Mouse (Mus musculus): Measurements from ENCODE around the gene Txndc16.

Txndc16 gene

GRCm38 (mm10) chr14:45220090-45220956, at the start of gene Txndc16:
TSS of gene Txndc16 (minus strand) at chr14:45220328.
- DNase-seq (ENCODE audit: low spot score), result peak; percentile 81

DNA sequence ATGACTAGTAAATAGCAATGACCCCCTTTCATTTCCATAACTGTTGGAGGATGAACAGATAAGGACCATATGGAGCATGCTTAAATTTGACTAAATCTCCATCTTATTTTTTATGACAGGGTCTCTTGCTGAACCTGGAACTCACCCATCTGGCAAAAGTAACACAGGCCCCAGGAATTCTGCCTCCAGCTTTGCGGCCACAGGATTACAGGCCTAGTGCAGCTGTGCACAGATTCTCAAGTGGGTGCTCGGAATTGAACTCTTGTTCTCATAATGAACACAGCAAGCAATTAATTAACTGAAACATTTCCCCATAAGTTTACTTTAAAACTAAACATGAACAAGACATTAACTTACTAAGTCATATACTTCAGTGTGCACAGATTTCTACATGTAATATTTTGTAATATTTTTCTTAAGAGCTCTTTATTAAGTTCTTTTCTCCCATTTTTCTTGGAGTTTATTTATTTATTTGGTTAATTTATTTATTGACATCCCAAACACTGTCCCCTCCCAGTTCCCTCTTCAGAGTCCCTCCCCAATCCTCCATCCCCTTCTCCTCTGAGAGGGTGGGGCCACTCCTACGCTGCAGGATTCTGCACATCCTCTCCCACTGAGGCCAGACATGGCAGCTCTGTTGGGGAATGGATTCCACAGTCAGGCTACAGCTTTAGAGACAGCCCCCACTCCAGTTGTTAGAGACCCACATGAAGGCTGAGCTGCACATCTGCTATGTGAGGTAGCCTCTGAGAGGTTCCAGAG, 43.9 kb upstream of the Txndc16 start:
- DNase-seq (ENCODE audit: low spot score), result no peak

- DNase-seq (ENCODE audit: low spot score), result no peak
Observed at GRCm38 (mm10) chr14:45251548-45252076, 31.5 kb upstream of the Txndc16 start.

DNA sequence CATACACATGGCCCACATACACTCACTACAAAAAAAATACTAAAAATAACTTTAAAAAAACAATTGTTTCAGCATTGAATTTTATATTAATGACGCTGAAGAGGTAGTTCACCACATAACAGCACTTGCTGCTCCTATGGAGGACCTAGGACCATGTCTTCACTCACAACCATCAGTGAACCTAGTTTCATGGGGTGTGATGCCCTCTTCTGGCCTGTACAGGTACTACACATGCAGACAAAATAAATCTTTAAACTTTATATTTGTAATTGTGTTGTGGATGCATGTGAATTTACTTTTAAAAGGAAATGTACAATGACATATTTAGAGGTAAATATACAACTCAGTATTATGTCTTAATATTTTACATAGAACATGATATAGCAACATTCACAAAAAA, 21.5 kb upstream of the Txndc16 start:
- no peak for DNase-seq (ENCODE audit: low spot score)

- DNase-seq (ENCODE audit: low spot score), result no peak
Observed at GRCm38 (mm10) chr14:45239042-45239441, 18.9 kb upstream of the Txndc16 start.

GRCm38 (mm10) chr14:45220957-45221630, 966 bp upstream of the Txndc16 start:
- no peak for DNase-seq (ENCODE audit: low spot score)

GRCm38 (mm10) chr14:45219281-45220089, 643 bp downstream of the Txndc16 start, which contains the start of gene Gpr137c:
TSS of gene Gpr137c (plus strand) at chr14:45219717.
- DNase-seq (ENCODE audit: low spot score), result peak; percentile 99

- DNase-seq (ENCODE audit: low spot score), result peak; percentile 13
Observed at GRCm38 (mm10) chr14:45217693-45218092, 2.4 kb downstream of the Txndc16 start.

DNA sequence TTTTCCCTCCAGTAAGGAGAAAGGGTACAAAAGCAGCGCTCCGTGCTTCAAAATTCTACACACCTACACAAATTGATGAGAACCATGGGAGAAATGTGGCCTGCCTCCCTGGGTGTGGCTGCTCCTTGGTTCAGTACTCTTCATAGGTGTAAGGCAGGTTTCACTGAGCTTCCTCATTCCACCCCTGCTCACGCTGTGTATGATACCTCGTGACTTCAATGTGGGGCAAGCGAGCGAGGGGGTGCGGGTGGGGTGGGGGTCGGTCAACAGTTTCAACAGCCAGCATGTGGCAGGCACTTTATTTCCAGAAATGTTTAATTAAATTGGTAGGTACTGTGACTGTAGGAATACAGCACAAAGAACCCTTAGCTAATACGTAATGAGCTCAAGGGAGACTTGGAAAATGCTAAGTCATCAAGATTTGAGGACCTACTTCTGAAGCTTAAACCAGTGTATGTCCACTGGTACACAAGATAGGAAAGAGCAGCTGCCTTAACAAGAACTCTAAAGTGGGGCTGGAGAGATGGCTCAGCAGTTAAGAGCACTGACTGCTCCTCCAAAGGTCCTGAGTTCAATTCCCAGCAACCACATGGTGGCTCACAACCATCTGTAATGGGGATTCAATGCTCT, 3.3 kb downstream of the Txndc16 start:
- no peak for DNase-seq (ENCODE audit: low spot score)

GRCm38 (mm10) chr14:45211431-45211830, 8.7 kb downstream of the Txndc16 start:
- DNase-seq (ENCODE audit: low spot score), result no peak

- no peak for DNase-seq (ENCODE audit: low spot score)
Observed at GRCm38 (mm10) chr14:45210683-45211082, 9.4 kb downstream of the Txndc16 start.

DNA sequence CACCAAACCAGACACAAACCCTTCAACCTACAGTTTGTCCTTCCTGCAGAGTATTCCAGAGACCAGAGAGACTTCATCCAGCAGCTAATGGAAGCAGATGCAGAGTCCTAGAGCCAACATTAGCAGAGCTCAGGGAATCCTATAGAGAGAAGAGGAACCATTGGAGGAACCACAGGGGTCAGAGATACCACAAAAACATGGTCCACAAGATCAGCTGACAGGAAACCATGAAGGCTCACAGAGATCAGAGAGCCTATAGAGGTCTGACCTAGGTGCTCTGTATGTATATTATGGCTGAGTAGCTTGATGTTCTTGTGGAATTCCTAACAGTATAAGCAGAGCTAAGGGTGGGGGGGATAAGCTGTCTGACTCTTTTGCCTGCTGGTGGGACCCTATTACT, 19.5 kb downstream of the Txndc16 start:
- DNase-seq (ENCODE audit: low spot score), result no peak

DNA sequence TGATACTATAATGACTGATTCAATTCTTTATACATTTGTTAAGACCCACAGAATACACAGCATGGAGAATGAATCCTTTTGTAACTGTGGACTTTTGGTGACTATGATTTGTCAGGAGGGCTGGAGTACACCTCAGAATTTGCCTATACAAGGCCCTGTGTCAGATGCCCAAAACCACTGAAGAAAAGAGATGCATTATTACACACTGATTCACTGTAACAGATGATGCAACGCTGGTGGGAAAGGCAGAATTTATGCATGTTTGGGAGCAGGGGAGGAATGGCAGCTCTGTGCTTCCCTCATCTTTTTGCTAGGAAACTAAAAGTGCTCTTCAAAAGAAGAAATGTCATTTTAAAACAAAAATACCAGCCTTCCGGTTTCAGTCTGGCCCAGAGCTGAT, 29.1 kb downstream of the Txndc16 start:
- DNase-seq (ENCODE audit: low spot score), result no peak

GRCm38 (mm10) chr14:45181611-45182010, 38.5 kb downstream of the Txndc16 start:
- DNase-seq (ENCODE audit: low spot score), result no peak

GRCm38 (mm10) chr14:45179606-45180005, 40.5 kb downstream of the Txndc16 start:
- DNase-seq (ENCODE audit: low spot score), result no peak

GRCm38 (mm10) chr14:45179186-45179585, 40.9 kb downstream of the Txndc16 start:
- DNase-seq (ENCODE audit: low spot score), result no peak

DNA sequence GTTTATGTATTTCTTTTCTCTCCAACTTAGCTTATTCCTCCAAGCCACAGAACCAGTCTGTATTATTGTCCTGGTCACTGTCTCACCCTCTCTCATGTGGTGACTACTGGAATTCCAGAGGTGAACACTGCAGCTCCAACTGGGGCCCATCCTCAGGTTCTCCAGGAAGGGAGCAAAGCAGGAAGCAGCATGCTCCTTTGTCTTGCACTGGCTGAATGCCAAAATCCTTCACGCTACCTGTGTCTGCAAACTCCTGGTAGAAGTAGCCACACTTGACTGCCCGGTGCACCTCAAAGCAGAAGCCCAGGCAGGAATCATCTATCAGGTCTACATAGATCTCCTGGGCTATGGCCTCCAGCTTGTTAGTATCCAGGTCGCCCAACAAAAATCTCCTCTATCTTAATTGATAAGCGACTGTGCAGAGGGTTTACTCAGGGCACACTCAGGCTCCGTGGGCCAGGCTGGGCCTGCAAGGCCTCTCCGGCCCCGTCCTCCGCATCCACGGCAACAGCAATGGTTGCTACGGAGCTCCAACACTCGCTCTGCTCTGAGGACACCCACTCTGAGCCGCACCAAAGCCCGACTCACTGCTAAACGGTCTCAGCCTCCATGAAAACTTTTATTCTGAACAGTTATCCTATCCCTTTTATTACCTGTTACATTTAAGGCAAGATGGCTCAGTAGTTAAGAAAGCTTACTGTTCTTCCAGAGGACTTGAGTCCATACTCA, 45.0 kb downstream of the Txndc16 start:
- no peak for DNase-seq (ENCODE audit: low spot score)

DNA sequence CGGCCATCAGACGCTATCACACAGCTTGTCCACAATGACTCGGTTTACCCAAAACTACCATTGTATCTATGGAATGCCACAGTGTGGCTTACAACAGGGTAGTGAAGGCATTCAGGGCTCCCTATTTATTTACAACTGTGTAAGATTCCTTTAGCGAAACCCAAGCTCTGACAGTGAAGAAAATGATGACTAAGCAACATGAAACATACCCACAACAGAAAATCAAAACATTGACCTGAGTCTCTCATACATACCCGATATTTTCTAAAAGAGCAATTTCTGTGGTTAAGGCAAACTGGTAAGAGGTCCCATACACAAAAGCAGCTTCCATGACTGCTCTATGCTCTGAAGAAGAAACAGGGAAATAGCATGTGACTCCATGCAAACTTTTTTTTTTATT, 47.9 kb downstream of the Txndc16 start:
- no peak for DNase-seq (ENCODE audit: low spot score)

DNA sequence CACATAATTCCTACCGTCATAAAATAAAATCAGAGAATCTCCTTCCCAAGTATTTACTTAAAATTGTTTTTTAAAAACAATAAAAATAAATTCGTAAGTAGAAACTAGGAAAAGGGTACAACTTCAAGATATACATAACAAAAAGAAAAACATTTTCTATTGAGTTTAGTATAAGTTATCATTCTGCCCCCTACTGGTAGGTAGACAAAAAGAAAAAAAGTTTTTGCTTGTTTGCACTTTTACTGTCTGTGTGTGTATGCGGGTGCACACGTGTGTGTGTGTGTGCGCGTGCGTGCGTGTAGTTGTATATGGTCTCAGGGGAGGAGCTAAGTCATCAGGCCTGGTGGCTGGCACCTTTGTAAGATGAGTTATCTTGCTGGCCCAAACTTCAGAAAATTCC, 52.8 kb downstream of the Txndc16 start:
- DNase-seq (ENCODE audit: low spot score), result no peak

- no peak for DNase-seq (ENCODE audit: low spot score)
Observed at GRCm38 (mm10) chr14:45155511-45156173, 64.5 kb downstream of the Txndc16 start.

Data from urinary bladder, postnatal 14 days (tissue).